Mouse (Mus musculus) layer of hippocampus, adult 18-20 months (tissue): Measurements from ENCODE around the gene Olfr293. TPM values are rescaled to one million over a fixed set of nuclear protein-coding genes. Genes with fewer than 3 reads are reported as not detected.

Source experiments
- DNase-seq, 2 experiments: peaks; one replicate each; pipeline ENCODE4 v3.0.0; 2022; ENCODE audit warnings: low spot score in 2 of 2
- long read RNA-seq: library from polyadenylated mRNA; stranded (forward); transcript quantifications from one replicate; pipeline ENCODE4 v2.0.0, GENCODE M21; 2021
- total RNA-seq, 2 experiments: library from RNA; stranded (reverse); gene quantifications; 2 replicates each; pipeline ENCODE4 v1.2.3; 2021

Gene Olfr293
- not detected for total RNA-seq
- long read RNA-seq: 0 reads

- no peak for DNase-seq
Measured at GRCm38 (mm10) chr7:86648761-86649160, at the start of gene Olfr293. Gene Olfr293, plus strand, starts transcription at chr7:86649061.

- DNase-seq: no peak
Measured at GRCm38 (mm10) chr7:86616543-86616942, 32.3 kb upstream of the Olfr293 start, which contains the start of gene Olfr294. Gene Olfr294, minus strand, starts transcription at chr7:86616643.

- no peak for DNase-seq
Measured at GRCm38 (mm10) chr7:86688030-86688429, 39.2 kb downstream of the Olfr293 start, which contains the start of gene Olfr292. Gene Olfr292, plus strand, starts transcription at chr7:86688330.

Other genes starting within 250 kb of the Olfr293 start
- not detected for gene Olfr301, start 245.2 kb upstream of the Olfr293 start, total RNA-seq
- not detected for gene Olfr299, start 189.1 kb upstream of the Olfr293 start, total RNA-seq
- gene Olfr298, start 156.6 kb upstream of the Olfr293 start, total RNA-seq: not detected
- not detected for gene Olfr297, start 129.1 kb upstream of the Olfr293 start, total RNA-seq
- gene Olfr295, start 65.2 kb upstream of the Olfr293 start, total RNA-seq: not detected
- gene Olfr294, start 32.4 kb upstream of the Olfr293 start, total RNA-seq: not detected
- not detected for gene Olfr292, start 39.3 kb downstream of the Olfr293 start, total RNA-seq
- gene Folh1, start 126.9 kb downstream of the Olfr293 start, total RNA-seq: 10 to 100 TPM; 10.2 to 11.1 TPM
- not detected for gene Vmn2r77, start 146.0 kb downstream of the Olfr293 start, total RNA-seq